Mouse (Mus musculus): ENCODE data around the gene Hmga2. TPM values are rescaled to one million over a fixed set of nuclear protein-coding genes. Genes with fewer than 3 reads are reported as not detected.

Hmga2 gene
- polyA plus RNA-seq, 1 experiment from 2014 or later, result 82.1 TPM

- 81% methylated on average over 5 of the region's 5 CpGs for WGBS
- peaks cover 20% of the 10 kb centered on the region for H3K4me1 ChIP-seq
- no peaks in the 10 kb centered on the region for H3K9me3 ChIP-seq
- peaks cover 69% of the 10 kb centered on the region for H3K36me3 ChIP-seq
- no peaks in the 10 kb centered on the region for H3K27me3 ChIP-seq (ENCODE audit: insufficient read depth, poor library complexity, severe bottlenecking)
- H3K4me3 ChIP-seq, result no peak overlapping the region
- DNase-seq (ENCODE audit: low spot score), result no peak
- peak overlapping the region; percentile 59; the same call in 1 of the 2 replicates for H3K27ac ChIP-seq
Measured at GRCm38 (mm10) chr10:120461301-120461700, 15.0 kb downstream of the Hmga2 start.

GRCm38 (mm10) chr10:120458866-120459265, 17.4 kb downstream of the Hmga2 start:
- Histone ChIP-seq H3K27ac (no peak overlapping the region), H3K36me3 (peaks cover 74% of the 10 kb centered on the region), H3K27me3 (ENCODE audit: insufficient read depth, poor library complexity, severe bottlenecking) (no peaks in the 10 kb centered on the region), H3K9me3 (no peaks in the 10 kb centered on the region), H3K4me3 (no peak overlapping the region), H3K4me1 (peaks cover 17% of the 10 kb centered on the region)
- 83% methylated on average over 8 of the region's 8 CpGs for WGBS
- DNase-seq (ENCODE audit: low spot score), result no peak

- WGBS, result 73% methylated on average over 19 of the region's 19 CpGs
- H3K27ac ChIP-seq, result no peak overlapping the region
- no peak for DNase-seq (ENCODE audit: low spot score)
Measured at GRCm38 (mm10) chr10:120449661-120450284, 26.5 kb downstream of the Hmga2 start.

GRCm38 (mm10) chr10:120446799-120447198, 29.5 kb downstream of the Hmga2 start:
- no peak overlapping the region for H3K4me3 ChIP-seq
- H3K27me3 ChIP-seq (ENCODE audit: insufficient read depth, poor library complexity, severe bottlenecking), result no peaks in the 10 kb centered on the region
- H3K27ac ChIP-seq, result no peak overlapping the region
- peaks cover 66% of the 10 kb centered on the region for H3K36me3 ChIP-seq
- H3K9me3 ChIP-seq, result no peaks in the 10 kb centered on the region
- peaks cover 22% of the 10 kb centered on the region for H3K4me1 ChIP-seq
- 88% methylated on average over 6 of the region's 6 CpGs for WGBS
- no peak for DNase-seq (ENCODE audit: low spot score)

More at GRCm38 (mm10) chr10:120449661-120450284, 26.5 kb downstream of the Hmga2 start:
- H3K9me3 ChIP-seq, result no peaks in the 10 kb centered on the region
- H3K36me3 ChIP-seq, result peaks cover 73% of the 10 kb centered on the region
- no peak overlapping the region for H3K4me3 ChIP-seq
- peaks cover 8% of the 10 kb centered on the region; the same call in 1 of the 2 replicates for H3K4me1 ChIP-seq
- no peaks in the 10 kb centered on the region for H3K27me3 ChIP-seq (ENCODE audit: insufficient read depth, poor library complexity, severe bottlenecking)

- Histone ChIP-seq H3K4me1 (peaks cover 26% of the 10 kb centered on the region), H3K4me3 (no peak overlapping the region), H3K27me3 (ENCODE audit: insufficient read depth, poor library complexity, severe bottlenecking) (no peaks in the 10 kb centered on the region), H3K36me3 (peaks cover 66% of the 10 kb centered on the region), H3K9me3 (no peaks in the 10 kb centered on the region), H3K27ac (no peak overlapping the region)
- WGBS, result 73% methylated on average over 9 of the region's 9 CpGs
- DNase-seq (ENCODE audit: low spot score), result no peak
Measured at GRCm38 (mm10) chr10:120446206-120446605, 30.1 kb downstream of the Hmga2 start.

- 81% methylated on average over 9 of the region's 9 CpGs for WGBS
- Histone ChIP-seq H3K36me3 (peaks cover 68% of the 10 kb centered on the region), H3K4me1 (peaks cover 26% of the 10 kb centered on the region)
Measured at GRCm38 (mm10) chr10:120444463-120445070, 31.7 kb downstream of the Hmga2 start.

GRCm38 (mm10) chr10:120443757-120444311, 32.4 kb downstream of the Hmga2 start:
- H3K27me3 ChIP-seq (ENCODE audit: insufficient read depth, poor library complexity, severe bottlenecking), result no peaks in the 10 kb centered on the region
- H3K9me3 ChIP-seq, result no peaks in the 10 kb centered on the region
- DNase-seq (ENCODE audit: low spot score), result no peak
- no peak overlapping the region for H3K4me3 ChIP-seq
- peaks cover 67% of the 10 kb centered on the region for H3K36me3 ChIP-seq
- H3K27ac ChIP-seq, result no peak overlapping the region
- WGBS, result 87% methylated on average over 10 of the region's 10 CpGs
- H3K4me1 ChIP-seq, result peaks cover 21% of the 10 kb centered on the region

More at GRCm38 (mm10) chr10:120444463-120445070, 31.7 kb downstream of the Hmga2 start:
- Histone ChIP-seq H3K9me3 (no peaks in the 10 kb centered on the region), H3K27me3 (ENCODE audit: insufficient read depth, poor library complexity, severe bottlenecking) (no peaks in the 10 kb centered on the region), H3K27ac (no peak overlapping the region), H3K4me3 (no peak overlapping the region)
- no peak for DNase-seq (ENCODE audit: low spot score)

GRCm38 (mm10) chr10:120441254-120441653, 35.0 kb downstream of the Hmga2 start:
- H3K36me3 ChIP-seq, result peaks cover 74% of the 10 kb centered on the region
- H3K27ac ChIP-seq, result no peak overlapping the region
- peaks cover 21% of the 10 kb centered on the region for H3K4me1 ChIP-seq
- 58% methylated on average over 11 of the region's 11 CpGs for WGBS
- H3K9me3 ChIP-seq, result no peaks in the 10 kb centered on the region
- no peak for DNase-seq (ENCODE audit: low spot score)
- no peaks in the 10 kb centered on the region for H3K27me3 ChIP-seq (ENCODE audit: insufficient read depth, poor library complexity, severe bottlenecking)
- no peak overlapping the region for H3K4me3 ChIP-seq

GRCm38 (mm10) chr10:120434433-120434832, 41.8 kb downstream of the Hmga2 start:
- no peak for DNase-seq (ENCODE audit: low spot score)
- Histone ChIP-seq H3K27ac (no peak overlapping the region), H3K9me3 (no peaks in the 10 kb centered on the region), H3K36me3 (peaks cover 41% of the 10 kb centered on the region), H3K4me3 (no peak overlapping the region), H3K27me3 (ENCODE audit: insufficient read depth, poor library complexity, severe bottlenecking) (no peaks in the 10 kb centered on the region), H3K4me1 (peaks cover 44% of the 10 kb centered on the region)
- 37% methylated on average over 7 of the region's 7 CpGs for WGBS

GRCm38 (mm10) chr10:120433463-120433815, 42.8 kb downstream of the Hmga2 start:
- H3K27ac ChIP-seq, result peak overlapping the region; percentile 83
- DNase-seq (ENCODE audit: low spot score), result no peak
- H3K27me3 ChIP-seq (ENCODE audit: insufficient read depth, poor library complexity, severe bottlenecking), result no peaks in the 10 kb centered on the region
- no peaks in the 10 kb centered on the region for H3K9me3 ChIP-seq
- peaks cover 44% of the 10 kb centered on the region for H3K36me3 ChIP-seq
- 45% methylated on average over 5 of the region's 5 CpGs for WGBS
- peaks cover 51% of the 10 kb centered on the region for H3K4me1 ChIP-seq
- no peak overlapping the region for H3K4me3 ChIP-seq

GRCm38 (mm10) chr10:120432731-120433462, 43.4 kb downstream of the Hmga2 start:
- no peak for DNase-seq (ENCODE audit: low spot score)
- WGBS, result 46% methylated on average over 9 of the region's 9 CpGs
- H3K27me3 ChIP-seq (ENCODE audit: insufficient read depth, poor library complexity, severe bottlenecking), result no peaks in the 10 kb centered on the region
- H3K27ac ChIP-seq, result peak overlapping the region; percentile 83
- H3K4me1 ChIP-seq, result peaks cover 53% of the 10 kb centered on the region
- H3K9me3 ChIP-seq, result no peaks in the 10 kb centered on the region
- H3K36me3 ChIP-seq, result peaks cover 43% of the 10 kb centered on the region
- peak overlapping the region; percentile 22 for H3K4me3 ChIP-seq

GRCm38 (mm10) chr10:120432081-120432480, 44.2 kb downstream of the Hmga2 start:
- Histone ChIP-seq H3K4me1 (peaks cover 60% of the 10 kb centered on the region), H3K27ac (peak overlapping the region; percentile 83), H3K4me3 (no peak overlapping the region), H3K36me3 (peaks cover 35% of the 10 kb centered on the region), H3K9me3 (no peaks in the 10 kb centered on the region), H3K27me3 (ENCODE audit: insufficient read depth, poor library complexity, severe bottlenecking) (no peaks in the 10 kb centered on the region)
- WGBS, result 81% methylated on average over 9 of the region's 9 CpGs
- no peak for DNase-seq (ENCODE audit: low spot score)

- 75% methylated on average over 2 of the region's 2 CpGs for WGBS
- Histone ChIP-seq H3K36me3 (peaks cover 29% of the 10 kb centered on the region), H3K4me1 (peaks cover 61% of the 10 kb centered on the region)
Measured at GRCm38 (mm10) chr10:120431435-120431834, 44.8 kb downstream of the Hmga2 start.

More at GRCm38 (mm10) chr10:120431435-120431834, 44.8 kb downstream of the Hmga2 start:
- no peak overlapping the region for H3K4me3 ChIP-seq
- H3K27me3 ChIP-seq (ENCODE audit: insufficient read depth, poor library complexity, severe bottlenecking), result no peaks in the 10 kb centered on the region
- H3K9me3 ChIP-seq, result no peaks in the 10 kb centered on the region
- no peak overlapping the region; the same call in 1 of the 2 replicates for H3K27ac ChIP-seq
- no peak for DNase-seq (ENCODE audit: low spot score)
